Mouse (Mus musculus): Measurements from ENCODE around the gene Arf5. TPM values are rescaled to one million over a fixed set of nuclear protein-coding genes. Genes with fewer than 3 reads are reported as not detected.

Arf5 gene
- total and polyA plus RNA-seq, 2 experiments from 2014 or later = 412 to 456 TPM

DNA sequence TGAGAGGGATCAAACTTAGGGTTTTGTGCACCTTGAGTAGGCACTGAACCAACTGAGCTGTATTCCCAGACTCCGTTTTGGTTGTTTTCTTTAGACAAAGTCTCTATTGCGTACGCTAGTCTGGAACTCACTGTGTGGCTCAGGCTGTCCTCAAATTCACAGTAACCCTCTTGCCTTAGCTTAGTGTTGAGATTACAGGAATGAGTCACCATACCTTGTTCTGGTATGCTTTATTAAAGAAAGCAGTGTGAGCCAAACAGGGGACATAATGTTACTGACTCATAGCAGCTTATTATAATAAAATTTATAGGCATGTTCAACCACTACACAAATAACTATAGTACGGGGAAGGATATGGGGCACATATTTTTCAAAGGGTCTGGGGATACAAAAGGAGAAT lies 50.9 kb downstream of the Arf5 start:
- Histone ChIP-seq H3K4me2 (ENCODE audit: low read depth, low read length, poor library complexity, severe bottlenecking) (no peak overlapping the region), H3K4me1 (ENCODE audit: insufficient read depth, low read length) (no peaks in the 10 kb centered on the region), H3K9ac (replicated peaks; ENCODE audit: low read length, poor library complexity, severe bottlenecking) (no peak overlapping the region), H3K9me3 (ENCODE audit: low read length) (no peaks in the 10 kb centered on the region), H3K27ac (ENCODE audit: low read depth, low read length) (no peak overlapping the region), H3K4me3 (ENCODE audit: low read depth, low read length) (no peak overlapping the region), H3K27me3 (ENCODE audit: insufficient read depth, low read length) (no peaks in the 10 kb centered on the region), H3K36me3 (ENCODE audit: insufficient read depth, low read length) (no peaks in the 10 kb centered on the region)
- 94% methylated on average over 4 of the region's 4 CpGs for WGBS
- no peak for DNase-seq (ENCODE audit: low spot score)
- TF ChIP-seq CTCF (IDR thresholded peaks at IDR 0.05) = no peak
- ATAC-seq (ENCODE audit: low FRiP score) = no peak

DNA sequence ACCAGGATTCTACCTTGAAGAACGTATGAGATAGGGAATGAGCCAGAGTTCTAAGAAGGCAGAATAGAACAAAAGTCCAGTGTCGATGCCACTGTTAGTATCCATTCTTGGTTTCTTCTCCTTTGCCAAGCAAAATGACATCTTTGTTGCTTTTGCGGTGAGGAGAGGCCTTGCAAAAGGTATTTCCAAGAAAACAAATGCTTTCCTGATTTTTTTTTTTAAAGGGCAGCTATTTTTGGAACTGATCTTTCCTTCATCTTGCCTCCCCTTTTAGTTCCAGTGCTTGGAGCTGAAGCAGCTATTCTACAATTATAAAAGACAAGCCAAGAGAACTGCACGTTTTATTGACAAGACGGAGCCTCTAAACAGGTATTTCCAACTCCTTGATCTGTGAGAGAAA lies 51.5 kb downstream of the Arf5 start, which contains the start of gene Snd1:
Gene Snd1, plus strand, starts transcription at position 301 of the 400 bp plus-strand sequence.
- no peak for TF ChIP-seq CTCF (IDR thresholded peaks at IDR 0.05)
- Histone ChIP-seq H3K27ac (ENCODE audit: low read depth, low read length) (no peak within 1 kb of the TSS), H3K4me3 (ENCODE audit: low read depth, low read length) (no peak within 1 kb of the TSS), H3K9me3 (ENCODE audit: low read length) (no peaks in the 10 kb centered on the region), H3K4me2 (ENCODE audit: low read depth, low read length, poor library complexity, severe bottlenecking) (no peak within 1 kb of the TSS), H3K36me3 (ENCODE audit: insufficient read depth, low read length) (no peaks in the 10 kb centered on the region), H3K9ac (replicated peaks; ENCODE audit: low read length, poor library complexity, severe bottlenecking) (no peak within 1 kb of the TSS), H3K4me1 (ENCODE audit: insufficient read depth, low read length) (no peaks in the 10 kb centered on the region), H3K27me3 (ENCODE audit: insufficient read depth, low read length) (no peaks in the 10 kb centered on the region)
- ATAC-seq (ENCODE audit: low FRiP score) = no peak
- DNase-seq (ENCODE audit: low spot score) = no peak
- 87% methylated on average over 5 of the region's 5 CpGs for WGBS

Other genes with a start within 250 kb of the Arf5 start
- 24.1 and 28.6 TPM in 2 replicates for gene Zfp800, start 25.6 kb upstream of the Arf5 start, total RNA-seq (2014; rRNA removed)
- gene Zfp800, start 25.6 kb upstream of the Arf5 start, polyA plus RNA-seq (2015; fragmentation: Nextera tagmentation; extraction: Ambion mirVana) = 16.6 and 22.1 TPM in 2 replicates
- 0.19 TPM in 1 of 2 replicates, not detected in the other for gene Fscn3, start 4.2 kb downstream of the Arf5 start, total RNA-seq (2014; rRNA removed)
- not detected in 2 replicates for gene Fscn3, start 4.2 kb downstream of the Arf5 start, polyA plus RNA-seq (2015; fragmentation: Nextera tagmentation; extraction: Ambion mirVana)
- gene Gcc1, start 4.8 kb downstream of the Arf5 start, total RNA-seq (2014; rRNA removed) = 11.2 and 14.6 TPM in 2 replicates
- 8.6 and 8.7 TPM in 2 replicates for gene Gcc1, start 4.8 kb downstream of the Arf5 start, polyA plus RNA-seq (2015; fragmentation: Nextera tagmentation; extraction: Ambion mirVana)
- gene Pax4, start 25.8 kb downstream of the Arf5 start, total RNA-seq (2014; rRNA removed) = not detected in 2 replicates
- 0.37 TPM in 1 of 2 replicates, not detected in the other for gene Pax4, start 25.8 kb downstream of the Arf5 start, polyA plus RNA-seq (2015; fragmentation: Nextera tagmentation; extraction: Ambion mirVana)
- 81.1 and 89.5 TPM in 2 replicates for gene Snd1, start 51.6 kb downstream of the Arf5 start, total RNA-seq (2014; rRNA removed)
- 70.6 and 73.3 TPM in 2 replicates for gene Snd1, start 51.6 kb downstream of the Arf5 start, polyA plus RNA-seq (2015; fragmentation: Nextera tagmentation; extraction: Ambion mirVana)